Mouse (Mus musculus) common myeloid progenitor, adult 5-6 weeks (primary cell): ENCODE measurements around the gene 4930412O13Rik. TPM values are rescaled to one million over a fixed set of nuclear protein-coding genes. Genes with fewer than 3 reads are reported as not detected.

ENCODE experiments used
- ATAC-seq: replicated peaks from 2 replicates; pipeline ENCODE4 v1.8.0; 2016; ENCODE audit warnings: low read depth, mild to moderate bottlenecking, moderate TSS enrichment, inconsistent platforms; ENCODE audit not compliant: poor library complexity, severe bottlenecking
- total RNA-seq: library from RNA; stranded (forward); fragments of 200-1000, 187-1606 nt; gene quantifications from 2 replicates; pipeline ENCODE4 v1.2.3, GENCODE M21; 2017

4930412O13Rik gene
- total RNA-seq, 1 experiment from 2014 or later, result not detected

DNA sequence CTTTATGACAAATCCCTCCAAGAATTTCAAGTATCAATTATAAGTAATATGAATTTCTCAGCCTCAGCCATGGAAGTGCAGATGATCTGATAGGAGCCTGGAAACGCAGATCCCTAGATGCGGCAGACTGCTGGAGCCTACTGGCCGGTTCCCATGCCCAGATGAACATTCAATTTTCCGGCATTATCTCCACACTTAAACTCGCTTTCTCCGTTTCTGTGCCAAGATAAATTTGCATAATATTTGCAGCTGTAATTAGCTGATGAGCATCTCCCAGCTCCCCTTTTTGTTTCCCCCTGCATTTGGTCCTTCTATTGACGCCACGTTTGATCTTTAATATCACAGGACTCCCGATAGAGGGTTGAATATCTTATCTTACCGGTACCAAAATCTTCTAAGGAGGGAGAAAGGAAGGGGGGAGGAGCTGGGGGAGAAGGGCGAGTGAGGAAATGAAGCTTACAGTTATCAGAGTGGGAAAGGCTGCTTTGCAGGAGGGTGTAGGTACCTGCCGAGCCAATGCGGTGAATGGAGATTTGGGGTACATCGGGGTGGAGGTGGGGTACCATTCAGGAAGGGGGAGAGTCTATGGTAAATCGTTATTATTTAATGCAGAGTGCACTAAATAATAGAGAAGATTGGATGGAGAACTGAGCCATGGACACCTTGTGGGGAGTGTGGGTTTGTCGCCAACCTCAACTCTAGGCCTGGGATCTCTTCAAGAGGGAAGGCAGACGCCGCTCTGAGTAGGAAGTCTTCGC is 14.0 kb downstream of the 4930412O13Rik start:
- ATAC-seq, result no peak

DNA sequence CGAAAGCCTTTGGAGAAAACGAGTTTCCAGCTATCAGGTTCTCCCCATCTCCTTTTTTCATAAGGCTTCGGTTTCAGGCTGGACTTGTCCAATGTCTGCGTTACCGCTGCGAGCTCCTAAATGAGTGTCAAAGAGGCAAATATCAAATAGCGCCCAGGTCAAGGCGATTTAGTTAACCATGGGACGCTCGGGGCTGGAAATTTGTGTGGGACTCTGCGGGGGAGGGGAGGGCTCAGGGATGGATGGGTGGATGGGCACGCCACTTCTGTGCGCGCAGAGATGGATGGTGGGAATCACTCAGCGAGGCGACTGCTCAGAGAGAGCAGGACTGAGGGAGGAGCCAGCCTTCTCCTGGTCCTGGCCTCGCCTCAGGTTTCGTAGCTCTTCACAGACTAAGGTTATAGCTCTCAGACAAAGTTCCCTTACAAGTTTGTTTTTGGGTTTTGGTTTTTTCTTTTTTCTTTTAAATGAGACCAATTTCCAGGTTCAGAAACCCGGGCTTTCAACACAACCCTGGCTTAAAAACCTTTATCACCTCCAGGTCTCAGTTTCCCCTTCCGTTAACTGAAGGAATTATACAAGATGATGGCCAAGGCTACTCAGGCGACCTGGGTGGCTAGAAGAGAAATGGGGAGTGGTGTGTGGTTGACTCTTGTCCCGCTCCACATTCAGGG is 15.2 kb downstream of the 4930412O13Rik start:
- no peak for ATAC-seq

DNA sequence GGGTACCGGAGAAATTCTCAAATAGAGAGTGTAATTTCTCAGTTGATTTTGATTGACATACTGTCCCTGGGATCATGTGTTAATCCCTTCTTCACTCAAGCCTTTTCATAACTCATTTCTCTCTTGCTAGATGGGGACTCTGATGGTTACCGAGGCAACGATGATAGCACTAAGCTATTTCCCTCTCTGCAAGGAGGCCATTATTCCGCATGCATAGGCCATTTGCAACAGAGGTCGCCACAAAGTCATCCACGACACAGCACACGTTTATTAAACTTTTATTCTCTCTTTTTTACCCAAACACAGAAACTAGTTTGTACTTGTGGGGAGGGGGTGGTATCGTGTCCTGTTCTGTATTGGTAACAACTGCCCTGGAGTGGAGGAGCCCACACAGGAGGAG is 16.8 kb downstream of the 4930412O13Rik start:
- ATAC-seq, result no peak

DNA sequence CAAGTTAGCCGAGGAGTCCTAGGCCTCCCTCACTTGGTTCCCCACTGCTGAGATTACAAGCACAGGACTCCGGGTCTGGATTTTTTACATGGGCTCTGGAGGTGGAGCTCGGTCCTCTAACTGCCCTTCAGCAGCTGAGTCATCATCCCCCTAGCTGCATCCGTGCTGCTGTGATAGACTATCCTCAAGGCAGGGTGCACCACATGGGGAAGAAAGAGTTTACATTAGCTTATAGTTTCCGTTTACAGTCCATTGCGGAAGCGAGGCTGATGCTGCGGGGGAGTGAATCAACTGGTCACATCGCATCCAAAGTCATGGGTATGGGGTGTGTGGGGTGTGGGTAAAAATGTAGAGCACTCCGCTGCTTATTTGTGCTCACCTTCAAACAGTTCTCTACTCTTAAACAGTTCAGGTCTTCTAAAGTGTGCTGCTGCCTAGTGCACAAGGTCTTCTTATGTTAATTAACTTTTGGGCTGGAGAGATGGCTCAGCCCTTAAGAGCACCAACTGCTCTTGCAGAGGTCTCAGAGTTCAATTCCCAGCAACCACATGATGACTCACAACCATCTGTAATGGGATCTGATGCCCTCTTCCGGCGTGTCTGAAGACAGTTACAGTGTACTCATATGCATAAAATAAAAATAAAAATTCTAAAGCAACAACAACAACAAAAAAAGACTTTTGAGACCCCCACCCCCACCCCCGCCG is 23.0 kb downstream of the 4930412O13Rik start:
- ATAC-seq, result no peak

DNA sequence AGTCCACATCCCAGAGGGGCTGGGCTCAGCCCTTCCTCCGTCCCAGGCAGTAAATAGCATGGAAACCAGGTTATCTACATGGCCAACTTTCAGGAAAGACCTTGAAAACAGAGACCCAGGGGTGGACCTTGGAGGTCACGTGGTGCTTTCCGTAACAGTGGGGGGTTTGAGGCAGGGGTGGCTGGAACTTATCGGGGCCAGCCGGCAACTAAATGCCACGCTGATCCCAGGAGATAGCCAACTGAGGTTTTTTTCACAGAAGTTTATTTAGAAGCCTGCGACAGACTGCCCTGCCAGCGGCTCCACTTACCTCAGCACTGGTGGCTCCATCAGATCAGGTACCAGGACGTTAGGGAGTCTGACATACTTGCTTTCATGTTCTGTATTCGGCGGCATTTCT is 24.9 kb downstream of the 4930412O13Rik start:
- peak; percentile 55; the same call in 1 of the 2 replicates for ATAC-seq

DNA sequence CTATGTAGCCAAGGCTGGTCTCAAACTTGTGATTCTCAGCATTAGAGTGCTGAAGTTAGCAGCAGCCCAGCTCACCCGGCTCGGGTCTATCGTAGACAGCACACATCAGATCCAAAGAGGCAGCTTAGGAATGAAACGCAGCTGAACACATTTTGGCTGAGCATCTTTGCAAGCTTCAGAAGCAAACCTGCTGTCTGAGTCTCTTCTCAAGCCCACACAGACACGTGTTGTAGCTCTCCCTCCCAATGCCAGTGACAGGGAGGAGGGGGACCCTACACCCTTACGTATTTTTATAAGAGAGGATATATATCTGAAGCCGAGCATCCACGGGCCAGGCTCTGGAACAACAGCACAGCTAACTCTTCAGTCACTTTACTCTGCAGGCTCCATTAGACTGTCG is 36.5 kb downstream of the 4930412O13Rik start:
- no peak for ATAC-seq

DNA sequence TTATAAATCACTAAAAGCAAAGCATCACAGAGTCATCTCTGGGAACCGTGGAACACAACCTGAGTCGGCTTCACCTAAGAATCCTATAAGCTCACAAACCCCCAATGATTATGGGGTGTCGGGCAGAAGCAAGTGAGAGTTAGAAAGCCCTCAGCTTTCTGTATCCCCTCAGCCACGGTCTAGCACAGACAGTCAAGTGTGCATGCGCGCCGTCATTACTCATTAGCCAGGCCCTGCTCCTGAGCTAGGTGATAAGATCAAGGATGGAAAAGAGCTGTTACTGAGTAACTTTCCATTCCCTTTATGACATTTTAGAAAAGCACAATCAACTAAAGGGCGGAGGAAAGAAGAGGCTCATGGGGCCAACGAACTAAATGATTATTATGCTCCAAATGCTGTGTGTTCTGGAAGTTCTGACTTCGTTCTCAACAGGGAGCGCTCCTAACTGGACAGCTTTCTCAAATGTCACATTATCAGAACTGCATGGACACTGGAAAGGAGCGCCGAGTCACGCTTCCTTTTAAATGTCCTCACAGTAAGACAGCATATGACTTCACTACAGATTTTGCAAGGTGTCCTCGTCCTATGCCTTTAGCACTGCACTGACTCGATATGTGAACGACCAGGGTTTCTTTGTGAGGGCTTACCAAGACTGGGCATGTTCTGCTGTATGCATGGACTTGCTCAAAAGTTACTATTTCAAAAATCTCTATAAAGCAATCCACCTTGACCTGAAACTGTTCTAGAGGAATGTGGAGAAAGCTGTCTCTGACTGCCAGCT is 37.8 kb downstream of the 4930412O13Rik start:
- no peak for ATAC-seq

DNA sequence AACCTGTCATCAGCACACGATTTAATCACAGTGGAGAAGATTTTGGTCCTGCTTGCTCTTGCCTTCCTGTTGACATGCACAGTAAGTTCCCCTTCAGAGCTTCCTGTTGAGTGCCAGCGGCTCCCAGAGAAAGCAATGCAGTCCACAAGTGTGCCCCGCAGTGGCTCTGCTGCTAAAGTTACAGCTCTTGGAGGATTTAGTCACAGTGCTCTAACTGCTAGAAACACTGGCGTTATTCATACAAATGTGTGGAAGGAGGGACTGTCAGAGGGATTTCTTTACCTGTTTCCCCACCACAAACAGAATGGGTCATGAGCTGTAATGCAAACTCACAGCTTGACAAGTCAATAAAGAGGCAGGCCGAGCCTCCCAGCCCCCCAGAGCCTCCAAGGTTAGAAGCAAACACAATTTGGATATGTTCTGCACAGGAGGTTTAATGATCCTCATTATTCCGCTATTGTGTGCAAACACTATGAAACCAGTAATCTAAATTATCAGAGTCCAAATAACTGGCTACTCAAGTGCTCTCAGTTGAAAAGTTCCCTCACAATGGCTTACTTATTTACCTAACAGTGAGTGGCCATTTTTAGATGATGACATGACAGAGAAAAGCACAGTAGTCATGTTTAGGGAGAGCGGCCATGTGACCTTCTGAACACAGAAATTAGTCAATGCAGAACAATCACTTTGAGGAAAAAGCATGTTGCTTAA is 45.3 kb downstream of the 4930412O13Rik start:
- peak; percentile 71; the same call in 1 of the 2 replicates for ATAC-seq

DNA sequence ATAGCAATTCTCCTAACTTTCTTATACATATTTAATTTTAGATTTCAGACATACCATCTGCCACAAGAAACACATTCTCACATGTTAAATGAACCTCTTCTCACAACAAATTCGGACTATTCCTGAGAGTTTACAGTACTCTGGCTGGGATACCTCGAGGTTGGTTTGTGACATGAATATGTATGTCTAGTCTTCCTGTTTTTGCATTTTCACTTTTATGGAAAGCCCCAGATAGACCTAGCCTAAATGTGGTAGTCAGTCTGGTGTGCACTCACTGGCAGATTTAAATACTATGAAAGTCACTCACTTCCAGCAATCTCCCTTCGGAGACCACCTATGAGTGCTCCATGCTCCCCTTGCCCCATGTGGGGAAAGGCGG is 45.8 kb downstream of the 4930412O13Rik start:
- no peak for ATAC-seq

Other genes with a start within 250 kb of the 4930412O13Rik start
- gene 9230102O04Rik, start 8.3 kb downstream of the 4930412O13Rik start, total RNA-seq, result not detected in 2 replicates
- gene Gata3, start 8.8 kb downstream of the 4930412O13Rik start, total RNA-seq, result 0.24 and 1.1 TPM in 2 replicates
- 11.7 and 13.8 TPM in 2 replicates for gene Taf3, start 167.3 kb downstream of the 4930412O13Rik start, total RNA-seq
- gene Atp5c1, start 199.3 kb downstream of the 4930412O13Rik start, total RNA-seq, result 446 and 456 TPM in 2 replicates
- gene Kin, start 199.3 kb downstream of the 4930412O13Rik start, total RNA-seq, result 34.5 and 42.6 TPM in 2 replicates